Mouse (Mus musculus) right cerebral cortex, postnatal 4 days (tissue): ENCODE measurements at regions not wholly inside any gene's neighbourhood (a gene's known extent, or its start where the extent isn't known, plus 50 kb on each side); places are given as distances from the start of the nearest gene placed in this dataset.

Source experiments
- DNase-seq: peaks from one replicate; pipeline ENCODE4 v3.0.0-alpha.2; 2022

GRCm38 (mm10) chr4:131100093-131100795 is 156.1 kb downstream of the Matn1 start:
- DNase-seq: no peak

DNA sequence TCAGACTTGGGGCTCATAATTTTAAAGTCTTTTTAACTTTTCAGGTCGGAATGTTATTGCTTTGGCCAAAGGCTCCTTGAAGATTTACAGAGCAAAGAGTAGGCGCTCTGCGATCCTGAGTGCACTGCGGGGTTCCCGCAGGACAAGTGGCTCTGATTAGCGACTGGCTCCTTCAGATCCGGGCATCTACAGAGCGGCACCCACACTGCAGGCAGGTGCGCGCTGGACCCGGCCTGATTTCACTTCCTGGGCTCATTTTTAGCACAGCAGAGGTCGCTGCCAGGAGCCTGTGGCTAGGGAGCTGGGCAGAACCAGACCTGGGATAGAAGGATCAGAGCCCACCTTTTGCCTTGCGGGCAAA is 156.6 kb downstream of the Matn1 start:
- DNase-seq: no peak

DNA sequence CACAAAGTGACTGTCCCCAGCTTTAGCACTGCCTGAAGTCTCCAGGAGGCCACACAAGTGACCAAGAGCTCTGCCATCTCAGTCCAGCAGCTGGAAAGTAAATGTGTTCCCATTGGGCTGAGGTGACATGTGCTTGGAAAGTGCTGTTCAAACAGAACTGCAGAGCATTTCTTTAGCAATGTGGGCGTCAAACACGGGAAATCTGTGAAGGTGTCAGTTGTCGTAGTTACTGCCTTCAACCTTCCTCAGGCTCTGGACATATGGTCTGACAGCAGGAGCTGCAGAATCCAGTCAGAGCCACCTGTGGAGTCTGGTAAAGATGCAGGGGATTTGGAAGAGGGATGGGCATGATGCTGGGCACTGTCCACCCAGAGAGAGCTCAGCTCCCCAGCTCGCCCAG is 158.0 kb downstream of the Matn1 start:
- no peak for DNase-seq

- DNase-seq: peak; percentile 8
These were observed 163.1 kb downstream of the Matn1 start for GRCm38 (mm10) chr4:131107127-131107857.

- DNase-seq: no peak
These were observed 168.4 kb downstream of the Matn1 start for GRCm38 (mm10) chr4:131112536-131112935.

GRCm38 (mm10) chr4:131113727-131114303 is 169.6 kb downstream of the Matn1 start:
- DNase-seq: no peak

DNA sequence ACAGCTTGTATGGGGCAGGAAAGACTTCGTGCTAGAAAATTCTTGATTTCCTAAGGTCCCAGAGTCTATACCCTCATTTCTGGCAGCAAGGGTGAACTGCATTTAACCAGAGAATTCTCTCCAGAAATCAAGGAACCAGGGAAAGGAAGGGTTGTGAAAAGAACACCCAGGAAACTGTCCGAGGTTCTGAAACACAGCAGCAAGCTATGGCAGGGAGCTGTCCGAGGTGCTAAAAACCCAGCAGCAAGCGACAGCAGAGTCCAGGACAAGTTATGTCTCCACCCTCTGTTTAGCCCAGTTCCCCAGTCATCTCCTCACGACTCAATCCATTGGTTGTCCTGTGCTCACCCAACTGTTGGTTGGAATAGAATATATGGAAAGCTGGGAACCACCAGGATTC is 171.1 kb downstream of the Matn1 start:
- peak; percentile 56 for DNase-seq

- no peak for DNase-seq
These were observed 174.4 kb downstream of the Matn1 start for GRCm38 (mm10) chr4:131118586-131118985.

- no peak for DNase-seq
These were observed 175.4 kb downstream of the Matn1 start for GRCm38 (mm10) chr4:131119621-131120020.

DNA sequence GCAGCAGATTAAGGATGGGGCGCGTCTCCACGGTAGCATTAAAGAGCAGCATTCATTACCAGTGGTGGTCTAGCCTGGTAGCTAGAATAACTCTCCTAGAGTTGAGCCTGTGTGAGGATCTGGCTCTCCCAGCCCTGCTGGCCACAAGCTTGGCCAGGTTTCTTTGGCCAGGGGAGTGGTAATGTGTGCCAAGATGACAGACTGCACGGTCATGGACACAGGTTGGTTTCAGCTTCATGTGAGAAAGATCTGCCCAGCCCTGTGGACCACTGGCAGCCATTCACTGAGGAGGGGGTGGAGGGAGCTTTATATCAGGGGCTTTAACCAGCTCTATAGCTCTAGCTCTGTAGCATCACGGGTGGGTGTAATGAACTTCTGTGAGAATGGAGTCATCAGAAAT is 176.5 kb downstream of the Matn1 start:
- DNase-seq: no peak

- DNase-seq: no peak
These were observed 181.8 kb downstream of the Matn1 start for GRCm38 (mm10) chr4:131125975-131126374.

DNA sequence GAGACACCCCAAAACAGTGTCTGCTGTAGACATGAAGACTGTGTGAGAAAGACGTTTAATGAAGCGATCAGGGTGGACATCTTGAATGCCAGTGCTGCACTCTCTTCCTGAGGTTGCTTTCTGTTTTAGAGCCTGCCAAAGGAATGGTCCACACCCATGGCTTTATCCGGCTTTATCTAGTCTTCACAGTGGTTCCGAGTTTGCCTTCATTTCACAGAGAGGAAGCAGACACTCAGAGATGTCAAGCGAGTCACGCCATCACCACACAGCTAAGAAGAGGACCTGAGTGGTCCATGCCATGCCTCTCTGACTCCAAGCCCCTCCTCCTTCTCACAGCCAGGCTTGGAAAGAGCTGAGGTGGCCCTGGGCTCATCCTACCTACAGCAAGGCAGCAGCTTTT is 182.7 kb downstream of the Matn1 start:
- DNase-seq: no peak

DNA sequence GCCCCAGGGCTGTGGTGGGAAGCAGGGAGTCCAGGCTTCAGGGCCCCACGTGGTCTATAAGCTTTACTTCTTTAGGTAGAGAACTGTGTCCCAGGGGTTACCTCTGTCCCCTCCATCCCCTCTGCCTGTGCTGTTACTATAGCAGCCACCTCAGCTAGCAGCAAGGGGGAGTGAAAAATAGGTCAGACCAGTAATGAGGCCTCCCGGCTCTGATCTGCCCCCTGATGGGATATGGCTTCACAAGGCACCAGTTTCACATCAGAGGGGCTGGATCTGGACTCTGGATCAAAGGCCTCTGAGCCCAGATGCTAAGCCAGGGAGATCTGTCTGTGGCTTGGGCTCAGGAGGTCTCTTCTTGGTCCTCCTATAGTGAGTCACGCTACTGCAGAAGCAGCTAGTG is 184.5 kb downstream of the Matn1 start:
- DNase-seq: no peak

DNA sequence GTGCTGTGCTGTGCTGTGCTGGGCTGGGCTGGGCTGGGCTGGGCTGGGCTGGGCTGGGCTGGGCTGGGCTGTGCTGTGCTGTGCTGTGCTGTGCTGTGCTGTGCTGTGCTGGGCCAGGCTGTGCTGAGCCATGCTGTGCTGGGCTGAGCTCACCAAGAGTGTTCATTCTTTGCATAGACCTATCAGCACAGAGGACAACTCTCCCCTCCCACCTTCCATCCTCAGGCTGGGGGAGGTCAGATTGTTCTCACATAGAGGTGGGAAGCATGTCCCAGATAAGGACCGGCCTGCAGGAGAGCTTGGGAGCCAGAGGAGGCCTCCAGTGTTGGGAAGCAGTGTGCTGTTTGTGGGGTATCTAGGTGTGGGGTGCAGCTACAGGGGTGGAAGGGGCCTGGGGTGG is 188.0 kb downstream of the Matn1 start:
- DNase-seq: no peak

GRCm38 (mm10) chr4:131132781-131133180 is 188.6 kb downstream of the Matn1 start:
- DNase-seq: no peak

GRCm38 (mm10) chr4:131135841-131136240 is 191.7 kb downstream of the Matn1 start:
- no peak for DNase-seq

DNA sequence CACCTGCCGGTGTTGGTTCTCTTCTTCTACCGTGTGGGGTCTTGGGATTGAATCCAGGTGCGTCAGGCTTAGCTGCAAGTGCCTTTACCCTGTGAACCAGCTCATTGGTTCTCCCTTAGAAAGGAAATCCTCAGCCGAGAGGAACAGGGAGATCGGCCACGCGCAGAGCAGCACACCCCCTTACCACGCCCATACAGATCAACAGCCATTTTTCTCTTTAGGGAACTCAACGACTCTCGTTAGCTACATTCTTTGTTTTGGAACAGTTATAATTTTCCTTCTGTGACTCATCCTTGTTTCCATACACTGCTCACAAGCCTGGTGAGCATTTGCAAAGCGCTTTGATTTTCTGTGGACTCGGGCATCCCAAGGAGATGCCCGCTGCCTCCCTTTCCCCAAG is 194.7 kb downstream of the Matn1 start:
- no peak for DNase-seq

DNA sequence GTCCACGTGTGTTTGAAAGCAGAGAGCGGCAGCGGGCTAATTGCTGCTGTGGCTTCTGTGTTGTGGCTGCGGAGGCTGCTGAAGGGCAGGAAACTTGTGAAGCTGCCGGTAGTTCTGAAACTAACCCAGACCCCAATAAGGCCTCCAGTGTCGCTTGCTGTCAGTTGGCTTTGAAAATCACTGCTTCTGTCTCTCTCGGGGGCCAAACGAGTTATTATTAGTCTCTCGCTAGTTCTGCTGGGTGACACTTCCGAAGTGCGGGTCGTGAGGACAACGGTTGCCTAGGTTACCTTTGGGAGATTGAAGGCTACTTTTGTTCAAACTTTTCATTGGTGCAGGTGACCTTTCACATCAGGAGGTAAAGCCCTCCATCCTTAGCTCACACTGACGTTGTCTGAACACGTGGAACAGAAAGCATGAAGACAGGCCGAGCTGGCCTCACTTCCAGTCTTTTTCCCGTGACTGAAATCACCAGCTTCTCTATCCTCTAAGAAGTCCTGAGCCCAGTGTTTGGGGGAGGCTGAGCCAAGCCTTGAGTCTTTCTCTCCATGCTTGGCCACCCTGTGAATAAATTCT is 197.8 kb downstream of the Matn1 start:
- DNase-seq: no peak

- DNase-seq: no peak
These were observed 201.3 kb downstream of the Matn1 start for GRCm38 (mm10) chr4:131145507-131145906.

GRCm38 (mm10) chr4:131148042-131148747 is 204.0 kb downstream of the Matn1 start:
- DNase-seq: no peak

- no peak for DNase-seq
These were observed 205.3 kb downstream of the Matn1 start for GRCm38 (mm10) chr4:131149466-131149865.

DNA sequence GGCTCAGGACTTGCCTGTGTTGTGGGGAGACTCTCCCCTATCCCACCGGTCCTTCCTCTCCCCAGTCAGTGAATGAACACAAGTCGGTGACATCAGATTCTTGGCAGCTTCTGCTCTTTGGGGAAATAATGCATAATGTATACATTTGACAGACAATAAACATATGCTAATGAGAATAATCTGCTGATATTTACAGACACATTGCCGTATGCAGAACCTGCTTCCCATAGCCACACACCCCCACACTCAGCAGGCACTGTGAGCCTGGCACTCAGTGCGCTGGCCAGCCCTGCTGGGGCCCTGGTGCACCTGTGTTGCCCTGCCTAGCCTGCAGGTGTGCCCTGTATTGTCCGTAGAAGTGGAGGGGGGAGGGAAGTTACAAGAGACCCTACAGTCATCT is 215.5 kb downstream of the Matn1 start:
- no peak for DNase-seq

DNA sequence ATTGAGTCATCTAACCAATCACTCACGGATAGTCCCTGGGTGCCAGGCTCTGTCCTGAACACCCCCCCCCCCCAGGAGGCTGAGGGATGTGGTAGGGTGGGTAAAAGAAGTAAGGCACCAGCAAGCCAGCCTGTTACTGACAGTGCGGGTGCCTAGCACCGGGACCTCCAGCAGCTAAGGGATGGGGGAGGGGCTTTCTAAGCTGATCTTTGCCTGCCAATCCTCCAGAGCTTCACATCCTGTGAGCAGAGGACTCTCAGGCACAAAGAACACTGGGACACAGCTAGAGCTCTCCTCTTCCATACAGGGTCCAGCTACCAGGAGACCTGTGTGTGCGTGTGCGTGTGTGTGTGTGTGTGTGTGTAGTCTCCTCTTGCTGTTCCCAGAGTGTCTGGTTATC is 215.9 kb downstream of the Matn1 start:
- DNase-seq: no peak
